Mouse (Mus musculus) heart, embryonic 10.5 days (tissue): ENCODE results near the gene Folr1. TPM values are rescaled to one million over a fixed set of nuclear protein-coding genes. Genes with fewer than 3 reads are reported as not detected.

Experiments used
- DNase-seq: peaks from one replicate; pipeline ENCODE4 v3.0.0-alpha.2; 2017; ENCODE audit warnings: low spot score
- H3K27ac ChIP-seq: fragments of 300-500 bp; sonication (generic); 2 replicates; pipeline ENCODE4 v1.5.1; 2016; ENCODE audit warnings: mild to moderate bottlenecking
- H3K27me3 ChIP-seq: fragments of 300-500 bp; sonication (generic); 2 replicates; pipeline ENCODE4 v1.6.1; 2016; ENCODE audit warnings: mild to moderate bottlenecking; ENCODE audit not compliant: poor library complexity, insufficient read depth, severe bottlenecking
- H3K36me3 ChIP-seq: fragments of 300-500 bp; sonication (generic); 2 replicates; pipeline ENCODE4 v1.6.1; 2016; ENCODE audit warnings: mild to moderate bottlenecking, moderate library complexity
- H3K4me1 ChIP-seq: fragments of 300-500 bp; sonication (generic); 2 replicates; pipeline ENCODE4 v1.6.1; 2016; ENCODE audit warnings: mild to moderate bottlenecking
- H3K4me3 ChIP-seq: fragments of 300-500 bp; sonication (generic); 2 replicates; pipeline ENCODE4 v1.5.1; 2016; ENCODE audit warnings: mild to moderate bottlenecking, moderate library complexity
- H3K9me3 ChIP-seq: fragments of 300-500 bp; sonication (generic); 2 replicates; pipeline ENCODE4 v1.6.1; 2016; ENCODE audit warnings: mild to moderate bottlenecking, moderate library complexity
- WGBS: fragments of 180-500 bp; shearing (Covaris S2); methylation state at CpG from one replicate; pipeline ENCODE4 v1.1.7; 2016; 5-methylcytosine and 5-hydroxymethylcytosine counted together
- polyA plus RNA-seq: library from polyadenylated mRNA; unstranded; fragments of >200 nt; fragmentation: Nextera tagmentation; extraction: Ambion mirVana; gene quantifications from 2 replicates; pipeline ENCODE4 v1.2.1, GENCODE M21; 2016

Folr1 gene
- polyA plus RNA-seq: 2.1 and 2.7 TPM in 2 replicates

DNA sequence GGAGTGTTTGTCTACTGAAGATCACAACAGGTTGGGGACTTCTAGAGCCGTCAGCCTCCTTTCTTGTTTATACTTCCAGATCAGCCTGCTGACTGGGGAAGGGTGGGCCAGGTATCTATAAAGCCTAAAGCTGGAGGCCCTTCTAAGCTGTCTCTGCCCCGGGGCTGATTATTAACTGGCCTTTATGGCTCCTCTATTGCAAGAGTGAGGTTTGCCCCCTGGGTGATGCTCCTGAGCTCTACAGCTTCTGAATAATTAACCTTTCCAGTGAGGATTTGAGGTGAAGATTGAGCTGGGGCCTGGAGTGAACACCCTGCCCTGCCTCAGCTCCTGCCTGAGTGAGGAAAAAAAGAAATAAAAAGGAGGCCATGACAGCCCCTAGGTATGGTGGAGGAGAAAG, at the start of gene Folr1:
Gene Folr1, minus strand, starts transcription at position 160 of the 400 bp plus-strand sequence.
- 80% methylated on average over 2 of the region's 2 CpGs for WGBS
- no peaks in the 10 kb centered on the region for H3K36me3 ChIP-seq
- H3K27me3 ChIP-seq: no peaks in the 10 kb centered on the region
- H3K4me3 ChIP-seq: no peak within 1 kb of the TSS
- no peak for DNase-seq
- peaks cover 24% of the 10 kb centered on the region for H3K4me1 ChIP-seq
- H3K9me3 ChIP-seq: no peaks in the 10 kb centered on the region
- peak within 1 kb of the TSS; percentile 59 for H3K27ac ChIP-seq

DNA sequence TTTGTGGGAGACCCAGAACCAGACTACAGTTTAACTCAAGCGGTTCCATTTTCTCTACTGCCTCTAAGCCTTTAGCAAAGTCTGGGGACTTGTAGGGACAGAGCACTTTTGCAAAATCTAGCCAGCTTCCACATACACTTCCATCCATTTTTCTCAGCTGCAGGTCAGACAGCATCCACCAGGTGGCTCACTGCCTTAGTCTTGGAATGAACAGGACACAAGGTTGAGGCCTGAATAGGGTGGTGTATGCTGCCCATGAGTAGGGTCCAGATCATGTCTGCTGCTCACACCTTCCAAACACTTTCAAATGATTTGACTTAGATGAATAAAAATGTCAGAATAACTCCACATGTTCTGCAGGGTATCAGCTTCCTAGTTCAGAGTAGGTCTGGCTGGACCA, 47.5 kb upstream of the Folr1 start:
- no peak overlapping the region for H3K4me3 ChIP-seq
- no peaks in the 10 kb centered on the region for H3K9me3 ChIP-seq
- peak; percentile 83 for DNase-seq
- no peaks in the 10 kb centered on the region for H3K27me3 ChIP-seq
- H3K36me3 ChIP-seq: peaks cover 19% of the 10 kb centered on the region
- H3K4me1 ChIP-seq: no peaks in the 10 kb centered on the region
- 13% methylated on average over 1 of the region's 1 CpGs for WGBS
- H3K27ac ChIP-seq: no peak overlapping the region

DNA sequence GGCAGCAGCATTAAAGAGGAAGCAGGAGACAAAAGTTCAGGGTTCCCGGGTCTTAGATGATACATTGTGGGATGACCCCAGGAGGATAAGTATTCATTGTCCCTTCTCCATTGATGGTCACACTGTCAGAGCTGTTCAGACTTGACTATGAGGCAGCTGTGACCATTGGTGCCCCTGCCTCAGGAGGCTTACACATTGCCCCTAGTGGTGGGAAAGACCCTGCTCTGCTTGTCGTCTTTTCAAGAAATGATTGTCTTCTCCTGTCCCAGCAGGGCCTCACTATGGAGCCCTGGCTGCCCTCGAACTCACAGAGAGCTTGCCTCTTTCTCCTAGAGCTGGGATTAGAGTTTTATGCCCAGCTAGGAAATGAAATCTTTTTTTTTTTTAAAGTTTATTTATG, 41.4 kb upstream of the Folr1 start:
- Histone ChIP-seq H3K36me3 (peaks cover 58% of the 10 kb centered on the region), H3K27ac (no peak overlapping the region), H3K27me3 (no peaks in the 10 kb centered on the region), H3K4me1 (peaks cover 17% of the 10 kb centered on the region), H3K9me3 (no peaks in the 10 kb centered on the region), H3K4me3 (no peak overlapping the region)
- DNase-seq: no peak
- 66% methylated on average over 3 of the region's 3 CpGs for WGBS

DNA sequence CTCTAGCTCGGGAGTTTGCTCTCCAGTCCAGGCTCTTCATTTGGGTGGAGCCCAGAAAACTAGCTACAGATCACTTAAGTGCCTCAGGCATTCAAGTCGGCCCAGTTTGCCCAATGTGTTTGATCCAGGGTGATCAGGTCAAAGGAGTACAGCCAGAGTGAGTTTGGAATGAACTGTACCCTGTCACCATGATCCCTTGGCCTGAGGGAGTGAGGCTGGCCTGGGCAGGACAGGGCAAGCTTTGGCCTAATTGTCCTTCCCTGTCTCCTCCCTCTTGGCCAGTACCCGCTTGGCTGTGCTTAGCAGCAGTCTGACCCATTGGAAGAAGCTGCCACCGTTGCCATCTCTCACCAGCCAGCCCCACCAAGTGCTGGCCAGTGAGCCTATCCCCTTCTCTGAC, 39.5 kb upstream of the Folr1 start:
- H3K9me3 ChIP-seq: no peaks in the 10 kb centered on the region
- no peaks in the 10 kb centered on the region for H3K27me3 ChIP-seq
- peaks cover 56% of the 10 kb centered on the region for H3K36me3 ChIP-seq
- no peak overlapping the region for H3K4me3 ChIP-seq
- peaks cover 26% of the 10 kb centered on the region for H3K4me1 ChIP-seq
- WGBS: 84% methylated on average over 4 of the region's 4 CpGs
- DNase-seq: no peak
- H3K27ac ChIP-seq: no peak overlapping the region

DNA sequence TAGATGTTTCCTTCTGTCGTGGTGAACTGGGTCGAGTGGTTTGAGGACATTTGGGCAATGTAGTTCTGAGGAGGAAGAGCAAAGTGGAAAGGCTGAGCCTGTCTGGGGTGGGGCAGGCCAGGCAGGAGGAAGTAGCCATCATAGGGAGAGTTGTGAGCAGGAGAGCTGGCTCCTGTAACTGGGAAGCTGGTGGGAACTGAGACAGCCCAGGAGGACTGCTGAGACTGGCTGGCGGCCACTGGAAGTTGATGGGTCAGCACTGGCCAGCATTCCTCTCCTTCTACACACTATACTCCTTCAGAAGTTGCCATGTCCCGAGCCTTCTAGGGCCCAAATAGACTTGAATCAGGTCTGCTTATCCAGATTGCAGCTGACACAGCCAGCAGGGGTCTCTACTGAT, 37.8 kb upstream of the Folr1 start:
- 69% methylated on average over 4 of the region's 4 CpGs for WGBS
- H3K4me1 ChIP-seq: peaks cover 30% of the 10 kb centered on the region
- H3K9me3 ChIP-seq: no peaks in the 10 kb centered on the region
- H3K27ac ChIP-seq: 0 out of 2 replicates have a peak overlapping the region, but pooled peaks have one; percentile 19
- no peak for DNase-seq
- no peak overlapping the region for H3K4me3 ChIP-seq
- H3K27me3 ChIP-seq: no peaks in the 10 kb centered on the region
- peaks cover 42% of the 10 kb centered on the region for H3K36me3 ChIP-seq

DNA sequence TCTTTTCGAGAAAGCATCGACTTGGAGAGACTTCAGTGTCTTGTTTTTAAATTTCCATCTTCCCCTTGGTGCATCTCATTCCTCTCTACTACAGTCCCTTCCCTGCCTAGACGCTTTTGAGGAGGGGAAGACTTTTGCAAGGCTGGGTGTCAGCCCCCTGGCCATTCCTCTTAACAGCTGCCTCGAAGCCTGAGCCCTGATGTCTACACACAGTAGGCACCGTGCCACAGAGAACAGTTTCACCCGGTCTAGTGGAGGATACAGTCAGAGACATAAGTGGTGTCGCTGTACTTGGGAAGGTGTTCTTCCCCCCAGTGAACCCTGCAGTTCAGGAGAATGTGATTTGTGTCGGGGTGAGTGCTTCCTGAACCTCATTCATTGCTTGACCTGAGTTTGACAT, 36.1 kb upstream of the Folr1 start:
- peaks cover 30% of the 10 kb centered on the region for H3K4me1 ChIP-seq
- no peaks in the 10 kb centered on the region for H3K27me3 ChIP-seq
- peak overlapping the region; percentile 96 for H3K27ac ChIP-seq
- DNase-seq: no peak
- H3K9me3 ChIP-seq: no peaks in the 10 kb centered on the region
- peaks cover 36% of the 10 kb centered on the region for H3K36me3 ChIP-seq
- H3K4me3 ChIP-seq: peak overlapping the region; percentile 68
- 63% methylated on average over 8 of the region's 8 CpGs for WGBS

DNA sequence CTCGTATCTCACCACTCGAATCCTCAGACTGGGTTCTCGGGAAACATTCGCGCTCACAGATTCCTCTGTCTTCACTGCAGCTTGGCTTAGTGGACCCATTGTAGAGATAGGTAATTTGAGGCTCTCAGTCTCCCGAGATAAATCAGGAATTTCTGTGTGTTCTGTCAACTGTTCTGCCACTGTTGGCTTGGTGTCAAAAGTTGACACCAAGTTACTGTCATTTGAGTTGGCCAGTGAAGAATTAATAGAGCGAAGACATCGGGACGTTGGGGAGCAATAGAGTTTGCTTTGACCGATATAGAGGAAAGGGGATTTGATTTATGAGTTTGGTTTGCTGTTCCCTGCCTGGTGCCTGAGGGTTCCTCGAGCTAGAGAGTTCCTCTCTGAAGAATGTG, 35.7 kb upstream of the Folr1 start, which contains the start of gene Tomt:
Gene Tomt, minus strand, starts transcription at position 73 of the 395 bp plus-strand sequence.
- Histone ChIP-seq H3K4me3 (peak within 1 kb of the TSS; percentile 68), H3K9me3 (no peaks in the 10 kb centered on the region), H3K36me3 (peaks cover 34% of the 10 kb centered on the region), H3K27me3 (no peaks in the 10 kb centered on the region), H3K4me1 (peaks cover 30% of the 10 kb centered on the region), H3K27ac (peak within 1 kb of the TSS; percentile 96)
- 14% methylated on average over 11 of the region's 11 CpGs for WGBS
- no peak for DNase-seq

DNA sequence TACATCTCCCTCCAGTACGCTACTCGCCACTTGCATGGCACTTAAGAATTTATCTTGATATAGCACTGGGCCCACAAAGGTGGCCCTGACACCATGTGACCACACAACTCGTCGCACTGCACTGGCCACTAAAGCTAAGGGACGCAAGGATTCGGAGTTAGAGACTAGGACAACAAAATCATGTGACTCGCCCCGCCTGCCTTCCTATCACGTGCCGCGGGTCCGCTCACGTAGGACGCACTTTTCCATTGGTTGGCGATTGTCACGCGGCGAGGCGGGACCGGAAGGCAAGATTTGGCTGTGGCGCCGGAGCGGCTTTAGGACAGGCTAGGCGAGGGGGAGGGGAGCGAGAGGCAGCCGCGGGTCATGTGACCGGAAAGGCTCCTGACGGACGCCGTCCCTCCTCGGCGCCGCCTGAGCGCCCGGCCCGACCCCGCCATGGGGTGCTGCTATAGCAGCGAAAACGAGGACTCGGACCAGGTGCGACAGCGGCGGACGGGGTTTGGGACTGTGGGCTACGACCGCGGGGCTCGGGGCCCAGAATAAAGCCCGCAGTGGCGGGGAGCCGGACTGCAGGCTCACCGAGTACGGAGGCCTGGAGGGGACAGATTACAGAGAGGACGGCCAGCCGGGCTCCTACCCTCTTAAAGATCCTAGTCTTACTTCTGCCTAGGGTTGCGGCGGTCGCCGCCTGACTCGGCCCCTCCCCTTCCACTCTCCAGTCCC, 35.1 kb upstream of the Folr1 start, which contains the start of gene Lamtor1:
Gene Lamtor1, plus strand, starts transcription at position 344 of the 726 bp plus-strand sequence.
- H3K36me3 ChIP-seq: peaks cover 34% of the 10 kb centered on the region
- H3K27me3 ChIP-seq: no peaks in the 10 kb centered on the region
- peak; percentile 100 for DNase-seq
- H3K4me3 ChIP-seq: peak within 1 kb of the TSS; percentile 68
- no peaks in the 10 kb centered on the region for H3K9me3 ChIP-seq
- WGBS: under 1% methylated on average over 61 of the region's 61 CpGs
- H3K27ac ChIP-seq: peak within 1 kb of the TSS; percentile 96
- peaks cover 30% of the 10 kb centered on the region for H3K4me1 ChIP-seq

DNA sequence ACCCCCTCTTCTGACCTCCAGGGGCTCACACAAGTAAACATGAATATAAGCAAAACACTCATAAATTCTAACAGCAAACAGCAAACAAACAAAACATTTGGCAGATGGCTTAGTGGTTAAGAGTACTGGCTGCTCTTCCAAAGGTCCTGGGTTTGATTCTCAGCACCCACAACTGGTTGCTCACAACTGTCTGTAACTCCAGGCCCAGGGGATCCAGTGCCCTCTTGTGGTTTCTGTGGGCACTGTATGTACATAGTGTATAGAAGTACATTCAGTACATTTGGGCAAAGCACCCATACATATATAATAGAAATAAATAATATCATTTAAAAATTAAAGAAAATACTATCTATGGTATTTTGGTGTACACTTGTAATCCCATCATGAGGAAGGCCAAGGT, 32.3 kb upstream of the Folr1 start:
- H3K4me3 ChIP-seq: no peak overlapping the region
- no peak overlapping the region for H3K27ac ChIP-seq
- DNase-seq: no peak
- H3K9me3 ChIP-seq: no peaks in the 10 kb centered on the region
- peaks cover 17% of the 10 kb centered on the region for H3K4me1 ChIP-seq
- no peaks in the 10 kb centered on the region for H3K27me3 ChIP-seq
- H3K36me3 ChIP-seq: peaks cover 32% of the 10 kb centered on the region

DNA sequence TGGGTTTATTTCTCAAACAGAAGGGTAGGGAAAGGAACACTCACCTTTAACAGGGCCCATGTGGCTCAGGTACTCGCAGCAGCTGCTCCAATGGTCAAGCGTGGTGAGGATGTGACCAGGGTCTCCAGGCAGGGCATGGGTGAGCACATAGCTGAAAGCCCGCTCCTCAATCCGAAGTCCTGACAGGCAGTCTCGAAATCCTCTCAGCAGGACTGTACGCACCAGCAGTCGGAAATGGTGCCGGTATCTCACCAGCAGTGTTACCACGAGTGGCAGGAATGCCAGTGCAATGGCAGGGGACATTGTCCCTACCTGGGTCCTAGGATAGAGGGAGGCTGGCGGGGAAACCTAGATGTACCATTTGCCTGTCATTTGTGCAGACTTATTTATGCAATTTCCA, 31.4 kb upstream of the Folr1 start:
- Histone ChIP-seq H3K4me1 (peaks cover 12% of the 10 kb centered on the region), H3K36me3 (peaks cover 32% of the 10 kb centered on the region), H3K27ac (no peak overlapping the region), H3K27me3 (no peaks in the 10 kb centered on the region), H3K9me3 (no peaks in the 10 kb centered on the region), H3K4me3 (no peak overlapping the region)
- 91% methylated on average over 10 of the region's 10 CpGs for WGBS
- DNase-seq: no peak

DNA sequence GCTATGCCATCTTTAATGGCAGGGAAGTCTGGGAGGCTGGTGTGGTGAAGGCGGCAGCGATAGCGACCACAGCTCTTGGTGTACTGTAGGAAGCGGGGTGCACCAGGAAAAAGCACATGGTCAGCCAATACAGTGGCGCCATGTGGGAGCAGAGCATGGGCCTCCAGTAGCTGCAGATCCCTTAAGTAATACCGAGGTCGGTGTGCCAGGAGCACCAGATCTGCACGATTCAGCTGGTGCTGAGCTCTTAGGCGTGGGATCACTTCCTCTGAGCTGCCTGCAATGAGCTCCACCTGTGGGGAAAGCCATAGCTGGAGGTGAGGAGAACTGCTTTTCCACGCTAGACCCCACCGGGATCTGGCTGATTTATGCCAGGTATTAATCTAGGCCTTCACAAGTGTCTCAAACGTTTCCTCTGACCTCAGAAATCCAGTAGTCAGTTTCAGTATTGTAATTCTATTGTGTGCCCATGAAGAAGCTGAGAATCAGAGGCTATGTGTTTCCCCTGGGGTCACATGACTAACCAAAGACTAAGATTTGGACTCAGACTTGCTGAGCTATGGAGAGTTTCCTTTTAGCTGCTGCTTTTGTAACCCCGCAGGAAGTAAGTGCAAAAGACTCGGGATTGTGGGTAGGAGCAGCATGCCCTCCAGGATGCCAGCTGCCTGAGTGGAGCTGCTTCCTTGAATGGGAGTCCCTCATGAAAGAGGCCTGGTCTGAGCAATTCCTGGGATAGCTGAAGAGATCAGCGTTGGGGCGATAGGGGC, 29.9 kb upstream of the Folr1 start:
- H3K9me3 ChIP-seq: no peaks in the 10 kb centered on the region
- no peaks in the 10 kb centered on the region for H3K27me3 ChIP-seq
- H3K36me3 ChIP-seq: peaks cover 32% of the 10 kb centered on the region
- peaks cover 7% of the 10 kb centered on the region; the same call in 1 of the 2 replicates for H3K4me1 ChIP-seq
- 91% methylated on average over 16 of the region's 16 CpGs for WGBS
- H3K27ac ChIP-seq: no peak overlapping the region
- no peak overlapping the region for H3K4me3 ChIP-seq
- DNase-seq: no peak

DNA sequence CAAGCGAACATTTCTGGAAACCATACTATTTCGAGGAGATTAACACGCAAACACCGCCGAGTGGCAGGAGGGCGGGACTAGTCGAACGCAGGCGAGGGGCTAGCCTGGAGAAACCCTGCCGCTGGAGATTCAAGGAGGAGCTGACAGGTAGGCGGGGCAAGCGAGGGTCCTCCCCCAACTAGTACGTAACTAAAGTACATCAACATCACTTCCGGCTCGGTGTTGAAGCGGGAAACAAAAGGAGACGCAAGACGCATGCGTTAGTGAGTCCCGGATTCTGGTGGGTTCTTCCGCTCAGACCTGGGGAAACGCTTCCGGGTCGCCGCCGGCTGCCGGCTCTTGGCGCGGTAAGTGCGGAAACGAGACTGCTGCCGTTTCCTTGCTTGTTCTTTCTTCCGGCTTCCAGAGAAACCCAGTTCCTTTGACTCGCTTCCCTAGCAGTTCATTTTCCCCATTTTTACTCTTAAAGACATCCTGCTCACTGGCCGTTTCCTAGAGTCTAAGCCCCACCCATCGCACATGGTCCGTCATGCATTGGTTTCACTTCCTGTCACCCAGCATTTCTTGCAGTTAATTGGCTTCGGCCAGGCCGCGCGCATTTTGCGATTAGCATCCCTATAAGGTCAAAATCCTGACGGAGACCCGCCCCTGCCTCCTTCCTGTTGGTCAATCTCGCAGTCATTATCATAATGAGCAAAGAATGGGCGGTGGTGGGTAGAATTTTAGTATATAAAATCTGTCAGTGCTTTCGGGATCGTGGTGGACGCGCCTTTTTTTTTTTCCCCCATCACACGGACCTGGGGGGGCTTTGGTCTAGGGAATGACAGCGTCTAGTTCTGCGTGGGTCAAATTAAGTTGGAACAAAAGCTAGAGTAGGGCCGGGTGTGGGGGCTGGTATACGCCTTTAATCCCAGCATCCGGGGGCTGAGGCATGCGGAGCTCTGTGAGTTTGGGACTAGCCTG, 25.8 kb upstream of the Folr1 start:
- whole genome bisulfite sequencing: under 1% methylated on average over 57 of the region's 57 CpGs

More for the DNA sequence above, 25.8 kb upstream of the Folr1 start:
- Histone ChIP-seq H3K9me3 (no peaks in the 10 kb centered on the region), H3K4me3 (peak overlapping the region; percentile 66), H3K36me3 (peaks cover 20% of the 10 kb centered on the region), H3K27me3 (no peaks in the 10 kb centered on the region), H3K4me1 (0 out of 2 replicates have a peak, but pooled peaks cover 4% of the 10 kb centered on the region), H3K27ac (peak overlapping the region; percentile 90)
- peak; percentile 99 for DNase-seq
